Mouse (Mus musculus): ENCODE measurements around the gene Cwc25. TPM values are rescaled to one million over a fixed set of nuclear protein-coding genes. Genes with fewer than 3 reads are reported as not detected.

The Cwc25 gene
- polyA plus RNA-seq (2012): 30.0 and 34.5 TPM in 2 replicates

GRCm38 (mm10) chr11:97766154-97766881, at the start of gene Cwc25:
Gene Cwc25, minus strand, starts transcription at chr11:97766556.
- no peak for TF ChIP-seq GATA1 (IDR thresholded peaks at IDR 0.05; ENCODE audit: low read length)

- no peak for TF ChIP-seq GATA1 (IDR thresholded peaks at IDR 0.05; ENCODE audit: low read length)
Observed at GRCm38 (mm10) chr11:97815736-97816135, 49.4 kb upstream of the Cwc25 start.

- no peak for TF ChIP-seq GATA1 (IDR thresholded peaks at IDR 0.05; ENCODE audit: low read length)
Observed at GRCm38 (mm10) chr11:97813746-97814515, 47.6 kb upstream of the Cwc25 start.

DNA sequence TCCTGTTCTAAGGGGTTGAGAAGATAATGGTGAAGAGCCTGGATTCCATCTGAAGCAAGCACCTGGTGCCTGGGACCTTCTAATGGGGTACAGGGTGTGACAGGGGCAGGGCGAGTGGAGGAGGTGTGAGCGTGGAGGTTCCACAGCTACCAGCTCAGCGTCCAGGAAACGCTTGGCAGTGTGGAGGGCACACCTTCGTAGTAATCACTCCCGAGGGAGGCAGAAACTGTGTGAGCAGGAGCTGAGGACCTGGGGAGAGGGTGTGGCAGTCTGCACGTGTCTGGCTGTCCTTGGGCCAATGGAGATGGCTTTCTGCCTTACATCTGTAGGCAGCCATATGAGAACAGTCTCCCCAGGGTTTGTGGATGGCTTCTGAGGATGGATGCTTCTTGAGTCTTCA, 46.7 kb upstream of the Cwc25 start:
- no peak for TF ChIP-seq GATA1 (IDR thresholded peaks at IDR 0.05; ENCODE audit: low read length)

GRCm38 (mm10) chr11:97812491-97812921, 46.1 kb upstream of the Cwc25 start:
- no peak for TF ChIP-seq GATA1 (IDR thresholded peaks at IDR 0.05; ENCODE audit: low read length)

- TF ChIP-seq GATA1 (IDR thresholded peaks at IDR 0.05; ENCODE audit: low read length): no peak
Observed at GRCm38 (mm10) chr11:97811569-97812362, 45.4 kb upstream of the Cwc25 start.

GRCm38 (mm10) chr11:97810970-97811369, 44.6 kb upstream of the Cwc25 start:
- TF ChIP-seq GATA1 (IDR thresholded peaks at IDR 0.05; ENCODE audit: low read length): no peak

DNA sequence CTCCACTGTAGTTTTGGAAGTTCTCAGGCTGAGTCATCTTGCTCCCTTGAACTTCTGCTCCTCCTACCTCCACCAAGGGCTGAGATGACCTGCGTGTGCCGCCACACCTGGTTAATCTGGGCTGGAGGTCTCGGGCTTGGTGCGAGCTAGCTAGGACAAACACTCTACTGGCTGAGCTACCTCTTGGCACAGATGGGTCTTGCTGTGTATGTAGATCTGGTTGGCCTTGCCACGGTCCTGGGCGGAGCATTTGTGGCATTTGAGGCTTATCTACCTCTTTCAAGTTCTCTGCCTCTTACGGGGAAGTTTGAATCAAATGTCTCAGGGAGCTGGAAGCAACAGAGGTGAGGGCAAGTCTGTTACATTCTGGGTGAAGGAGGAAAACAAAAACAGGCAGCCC, 44.0 kb upstream of the Cwc25 start:
- no peak for TF ChIP-seq GATA1 (IDR thresholded peaks at IDR 0.05; ENCODE audit: low read length)

- no peak for TF ChIP-seq GATA1 (IDR thresholded peaks at IDR 0.05; ENCODE audit: low read length)
Observed at GRCm38 (mm10) chr11:97809235-97810121, 43.1 kb upstream of the Cwc25 start.

DNA sequence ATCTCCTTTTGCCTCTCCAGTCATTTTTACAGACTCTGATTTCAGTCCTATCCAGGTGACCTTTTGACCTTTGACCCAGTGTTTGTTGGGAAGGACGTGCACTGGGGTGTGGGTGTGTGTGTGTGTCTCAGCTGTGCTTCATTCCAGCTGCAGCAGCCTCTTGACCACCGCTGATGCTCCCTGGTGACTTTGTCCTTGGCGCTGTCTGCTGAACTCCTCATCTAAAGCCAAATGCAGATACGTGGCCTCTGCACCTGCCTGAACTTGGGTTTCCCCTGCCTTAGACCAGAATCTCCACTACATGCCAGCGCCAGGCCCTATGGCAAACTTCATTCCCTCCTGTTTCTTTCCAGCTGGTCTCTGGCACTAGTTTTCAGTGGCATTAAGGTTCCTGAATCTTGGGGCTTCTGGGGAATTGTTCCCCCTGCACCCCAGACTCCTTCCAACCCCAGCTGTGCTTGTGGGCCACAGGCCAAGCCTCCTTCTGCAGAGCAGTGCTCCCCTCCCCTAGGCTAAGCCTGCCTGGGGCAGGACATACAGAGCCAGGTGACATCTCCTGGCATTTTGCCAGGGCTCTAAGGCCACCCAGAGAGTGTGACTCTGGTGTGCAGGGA, 42.4 kb upstream of the Cwc25 start:
- TF ChIP-seq GATA1 (IDR thresholded peaks at IDR 0.05; ENCODE audit: low read length): no peak

- TF ChIP-seq GATA1 (IDR thresholded peaks at IDR 0.05; ENCODE audit: low read length): no peak
Observed at GRCm38 (mm10) chr11:97808093-97808492, 41.7 kb upstream of the Cwc25 start.

DNA sequence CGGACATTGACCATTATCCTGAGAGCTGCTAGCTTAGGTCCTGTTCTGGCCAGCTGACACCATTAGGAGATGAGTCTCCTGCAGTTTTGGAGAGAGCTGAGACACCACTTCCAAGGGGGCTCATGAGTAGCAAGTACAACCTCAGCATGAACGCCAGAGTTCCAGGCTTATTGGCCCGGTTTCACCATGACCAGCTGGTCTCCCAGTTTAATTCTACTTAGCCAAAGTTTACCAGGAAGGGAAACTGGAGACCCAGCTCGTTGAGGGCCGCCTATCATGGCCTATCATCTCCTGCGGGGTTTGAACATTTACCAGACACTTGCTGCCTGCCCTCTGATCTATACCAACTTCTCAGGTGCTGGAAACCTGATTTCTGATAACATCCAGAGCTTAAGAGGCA, 41.3 kb upstream of the Cwc25 start:
- TF ChIP-seq GATA1 (IDR thresholded peaks at IDR 0.05; ENCODE audit: low read length): no peak

DNA sequence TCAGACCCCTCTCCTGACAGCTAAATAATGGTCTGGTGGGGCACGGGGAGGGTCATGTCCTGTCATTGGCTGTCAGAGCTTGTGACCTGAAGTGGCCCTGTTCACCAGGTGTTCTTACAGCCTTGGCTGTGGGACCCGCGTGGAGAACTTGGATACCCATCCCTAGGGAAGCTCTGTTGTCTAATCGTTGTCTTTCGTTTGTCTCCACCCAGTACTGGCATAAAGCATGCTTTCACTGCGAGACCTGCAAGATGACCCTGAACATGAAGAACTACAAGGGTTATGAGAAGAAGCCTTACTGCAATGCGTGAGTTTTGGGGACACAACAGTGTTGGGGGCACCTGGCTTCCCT, 40.2 kb upstream of the Cwc25 start:
- no peak for TF ChIP-seq GATA1 (IDR thresholded peaks at IDR 0.05; ENCODE audit: low read length)

Data from G1E-ER4 (cell line).